In genomic region chr11:102267480-102267879, GRCm38 (mm10) we compare ENCODE assay signal across 8 mouse cellular contexts. TPM values are rescaled to one million over a fixed set of nuclear protein-coding genes. Genes with fewer than 3 reads are reported as not detected.
DNase-seq lines count a peak whose midpoint lies in the region; ATAC-seq and TF ChIP-seq lines count a peak whose summit lies in the region.

No protein-coding gene starts in this region.

- no peaks in the 10 kb centered on the region for H3K27me3 ChIP-seq in spleen, adult 2 months (ENCODE audit: control insufficient read depth, insufficient read depth, low read length)
- H3K27me3 ChIP-seq in intestine, embryonic 15.5 days (replicated peaks): no peaks in the 10 kb centered on the region
- 0 out of 2 replicates have a peak, but pooled peaks cover 4% of the 10 kb centered on the region for H3K27me3 ChIP-seq in limb, embryonic 10.5 days (ENCODE audit: low read depth, poor library complexity, severe bottlenecking)
- no peaks in the 10 kb centered on the region for H3K27me3 ChIP-seq in midbrain, embryonic 13.5 days
- H3K27me3 ChIP-seq in splenic B cell, adult 2 months (ENCODE audit: control insufficient read depth, insufficient read depth, low read length, poor library complexity, severe bottlenecking): no peaks in the 10 kb centered on the region

- no peak overlapping the region; the same call in 1 of the 2 replicates for H3K9ac ChIP-seq in intestine, embryonic 15.5 days
- H3K9ac ChIP-seq in midbrain, embryonic 13.5 days (replicated peaks): no peak overlapping the region

- TF ChIP-seq POLR2A in spleen, adult 2 months (IDR thresholded peaks at IDR 0.05; ENCODE audit: low read depth, low read length): no peak

- 11% methylated on average over 11 of the region's 11 CpGs for WGBS in spleen, adult 2 months
- 6% methylated on average over 11 of the region's 11 CpGs for WGBS in intestine, embryonic 15.5 days
- WGBS in limb, embryonic 10.5 days: 11% methylated on average over 11 of the region's 11 CpGs
- 8% methylated on average over 11 of the region's 11 CpGs for WGBS in midbrain, embryonic 13.5 days

- peak in 1 of 2 experiments; percentile 39 for DNase-seq in spleen, adult 2 months (ENCODE audit: low read depth in 1 of 2, low spot score in 2 of 2)
- DNase-seq in spleen, adult 12 weeks (ENCODE audit: low spot score): no peak
- DNase-seq in embryo, embryonic 10.5 days (ENCODE audit: low spot score): peak; percentile 89
- DNase-seq in gastrocnemius, postnatal 4 days (ENCODE audit: low spot score in 2 of 2): peak; percentile 59 to 77
- peak; percentile 79 for DNase-seq in limb, embryonic 10.5 days (ENCODE audit: low spot score)
- peak; percentile 59 for DNase-seq in splenic B cell, adult 2 months (ENCODE audit: low read depth, low spot score)

- no peak overlapping the region for H3K4me3 ChIP-seq in spleen, adult 2 months (ENCODE audit: extremely low read depth, insufficient read depth, insufficient read length)
- H3K4me3 ChIP-seq in intestine, embryonic 15.5 days (replicated peaks): no peak overlapping the region
- peak overlapping the region; percentile 9; the same call in 1 of the 2 replicates for H3K4me3 ChIP-seq in limb, embryonic 10.5 days
- no peak overlapping the region for H3K4me3 ChIP-seq in midbrain, embryonic 13.5 days (replicated peaks)

- H3K4me1 ChIP-seq in spleen, adult 2 months (ENCODE audit: control insufficient read depth, insufficient read depth, insufficient read length): no peaks in the 10 kb centered on the region
- peaks cover 3% of the 10 kb centered on the region; the same call in 1 of the 2 replicates for H3K4me1 ChIP-seq in intestine, embryonic 15.5 days (replicated peaks)
- H3K4me1 ChIP-seq in limb, embryonic 10.5 days: peaks cover 17% of the 10 kb centered on the region
- H3K4me1 ChIP-seq in midbrain, embryonic 13.5 days (replicated peaks): 0 out of 2 replicates have a peak, but pooled peaks cover 5% of the 10 kb centered on the region

- no peak overlapping the region for H3K27ac ChIP-seq in spleen, adult 2 months (ENCODE audit: insufficient read depth, low read length)
- no peak overlapping the region for H3K27ac ChIP-seq in intestine, embryonic 15.5 days
- peak overlapping the region; percentile 54 for H3K27ac ChIP-seq in limb, embryonic 10.5 days
- no peak overlapping the region for H3K27ac ChIP-seq in midbrain, embryonic 13.5 days

- TF ChIP-seq CTCF in spleen, adult 2 months (IDR thresholded peaks at IDR 0.05; ENCODE audit: extremely low read depth, insufficient read depth, insufficient read length, insufficient replicate concordance): peak; percentile 62; the same call in 1 of the 2 replicates

- peak; percentile 81 for ATAC-seq in intestine, embryonic 15.5 days
- ATAC-seq in midbrain, embryonic 13.5 days: peak; percentile 82

- H3K36me3 ChIP-seq in spleen, adult 2 months (ENCODE audit: control insufficient read depth, insufficient read depth, low read length): no peaks in the 10 kb centered on the region
- H3K36me3 ChIP-seq in intestine, embryonic 15.5 days: no peaks in the 10 kb centered on the region
- H3K36me3 ChIP-seq in limb, embryonic 10.5 days: peaks cover 31% of the 10 kb centered on the region
- H3K36me3 ChIP-seq in midbrain, embryonic 13.5 days: peaks cover 2% of the 10 kb centered on the region; the same call in 1 of the 2 replicates
- H3K36me3 ChIP-seq in splenic B cell, adult 2 months (ENCODE audit: control insufficient read depth, insufficient read depth, low read length, poor library complexity, severe bottlenecking): no peaks in the 10 kb centered on the region

- no peak overlapping the region for H3K4me2 ChIP-seq in intestine, embryonic 15.5 days (replicated peaks)
- no peak overlapping the region for H3K4me2 ChIP-seq in midbrain, embryonic 13.5 days (replicated peaks)

- H3K9me3 ChIP-seq in intestine, embryonic 15.5 days: no peaks in the 10 kb centered on the region
- no peaks in the 10 kb centered on the region for H3K9me3 ChIP-seq in limb, embryonic 10.5 days (replicated peaks)
- H3K9me3 ChIP-seq in midbrain, embryonic 13.5 days: no peaks in the 10 kb centered on the region

RNA-seq across cellular contexts. Expression of gene Asb16, which starts 1.1 kb away (rescaled TPM):
- 0.13 and 0.19 TPM in 2 replicates for polyA plus RNA-seq in spleen, adult 2 months (2012; rRNA removed)
- 10 to 100 TPM; 25.7 to 31.1 TPM for total RNA-seq in gastrocnemius, postnatal 4 days (2021)
- 0.08 TPM in 1 of 2 replicates, not detected in the other for polyA plus RNA-seq in intestine, embryonic 15.5 days (2015; fragmentation: Nextera tagmentation; extraction: Ambion mirVana)
- polyA plus RNA-seq in limb, embryonic 10.5 days (2016; fragmentation: Nextera tagmentation; extraction: Ambion mirVana): 0.06 and 0.08 TPM in 2 replicates
- polyA plus RNA-seq in midbrain, embryonic 13.5 days (2015; fragmentation: Nextera tagmentation; extraction: Ambion mirVana): not detected in 2 replicates

RNA-seq across cellular contexts. Expression of gene Tmub2, which starts 17.3 kb away (rescaled TPM):
- 31.6 and 41.1 TPM in 2 replicates for polyA plus RNA-seq in spleen, adult 2 months (2012; rRNA removed)
- total RNA-seq in gastrocnemius, postnatal 4 days (2021): 10 to 100 TPM; 25.9 to 26.3 TPM
- 44.3 and 48.5 TPM in 2 replicates for polyA plus RNA-seq in intestine, embryonic 15.5 days (2015; fragmentation: Nextera tagmentation; extraction: Ambion mirVana)
- polyA plus RNA-seq in limb, embryonic 10.5 days (2016; fragmentation: Nextera tagmentation; extraction: Ambion mirVana): 37.3 and 44.0 TPM in 2 replicates
- 79.0 and 83.4 TPM in 2 replicates for polyA plus RNA-seq in midbrain, embryonic 13.5 days (2015; fragmentation: Nextera tagmentation; extraction: Ambion mirVana)

RNA-seq across cellular contexts. Expression of gene BC030867, which starts 18.8 kb away (rescaled TPM):
- polyA plus RNA-seq in spleen, adult 2 months (2012; rRNA removed): 1.9 and 4.5 TPM in 2 replicates
- total RNA-seq in gastrocnemius, postnatal 4 days (2021): 1 to 10 TPM; 2.3 to 2.6 TPM
- polyA plus RNA-seq in intestine, embryonic 15.5 days (2015; fragmentation: Nextera tagmentation; extraction: Ambion mirVana): 13.1 and 13.5 TPM in 2 replicates
- 33.4 and 35.7 TPM in 2 replicates for polyA plus RNA-seq in limb, embryonic 10.5 days (2016; fragmentation: Nextera tagmentation; extraction: Ambion mirVana)
- 4.6 and 5.6 TPM in 2 replicates for polyA plus RNA-seq in midbrain, embryonic 13.5 days (2015; fragmentation: Nextera tagmentation; extraction: Ambion mirVana)

RNA-seq across cellular contexts. Expression of gene Atxn7l3, which starts 29.0 kb away (rescaled TPM):
- polyA plus RNA-seq in spleen, adult 2 months (2012; rRNA removed): 39.8 and 45.1 TPM in 2 replicates
- 10 to 100 TPM; 40.3 to 40.9 TPM for total RNA-seq in gastrocnemius, postnatal 4 days (2021)
- 11.8 and 13.6 TPM in 2 replicates for polyA plus RNA-seq in intestine, embryonic 15.5 days (2015; fragmentation: Nextera tagmentation; extraction: Ambion mirVana)
- 16.6 and 20.1 TPM in 2 replicates for polyA plus RNA-seq in limb, embryonic 10.5 days (2016; fragmentation: Nextera tagmentation; extraction: Ambion mirVana)
- 28.4 and 30.1 TPM in 2 replicates for polyA plus RNA-seq in midbrain, embryonic 13.5 days (2015; fragmentation: Nextera tagmentation; extraction: Ambion mirVana)

RNA-seq across cellular contexts. Expression of gene Hdac5, which starts 37.5 kb away (rescaled TPM):
- polyA plus RNA-seq in spleen, adult 2 months (2012; rRNA removed): 71.9 and 97.7 TPM in 2 replicates
- 100 to 1,000 TPM; 110 to 112 TPM for total RNA-seq in gastrocnemius, postnatal 4 days (2021)
- 54.3 and 62.8 TPM in 2 replicates for polyA plus RNA-seq in intestine, embryonic 15.5 days (2015; fragmentation: Nextera tagmentation; extraction: Ambion mirVana)
- 36.4 and 50.2 TPM in 2 replicates for polyA plus RNA-seq in limb, embryonic 10.5 days (2016; fragmentation: Nextera tagmentation; extraction: Ambion mirVana)
- polyA plus RNA-seq in midbrain, embryonic 13.5 days (2015; fragmentation: Nextera tagmentation; extraction: Ambion mirVana): 80.5 and 106 TPM in 2 replicates
